Comparison of ENCODE assay signal across 8 mouse cellular contexts in genomic region chr4:138404806-138405205, GRCm38 (mm10). TPM values are rescaled to one million over a fixed set of nuclear protein-coding genes. Genes with fewer than 3 reads are reported as not detected.
DNase-seq lines count a peak whose midpoint lies in the region; ATAC-seq and TF ChIP-seq lines count a peak whose summit lies in the region.

No protein-coding gene starts in this region.

- TF ChIP-seq EP300 in heart, adult 2 months (IDR thresholded peaks at IDR 0.05; ENCODE audit: insufficient read depth, low read depth, low read length) = no peak

- peaks cover 2% of the 10 kb centered on the region for H3K4me1 ChIP-seq in heart, adult 2 months (ENCODE audit: control insufficient read depth, insufficient read depth, low read length)
- H3K4me1 ChIP-seq in forebrain, embryonic 13.5 days = no peaks in the 10 kb centered on the region

- no peaks in the 10 kb centered on the region for H3K79me2 ChIP-seq in heart, adult 2 months (replicated peaks; ENCODE audit: control insufficient read depth, insufficient read depth, low read length)

- H3K27me3 ChIP-seq in heart, adult 2 months (ENCODE audit: control insufficient read depth, insufficient read depth, low read length) = no peaks in the 10 kb centered on the region
- peaks cover 22% of the 10 kb centered on the region for H3K27me3 ChIP-seq in forebrain, embryonic 13.5 days

- no peaks in the 10 kb centered on the region for H3K9me3 ChIP-seq in forebrain, embryonic 13.5 days (replicated peaks)

- ATAC-seq in granulocyte monocyte progenitor cell, adult 5-6 weeks (replicated peaks; ENCODE audit: poor library complexity, severe bottlenecking) = peak; percentile 37
- no peak for ATAC-seq in forebrain, embryonic 13.5 days

- H3K27ac ChIP-seq in heart, adult 2 months = no peak overlapping the region
- H3K27ac ChIP-seq in forebrain, embryonic 13.5 days = no peak overlapping the region

- no peaks in the 10 kb centered on the region for H3K36me3 ChIP-seq in heart, adult 2 months (ENCODE audit: control insufficient read depth, insufficient read depth, low read length)
- H3K36me3 ChIP-seq in forebrain, embryonic 13.5 days (ENCODE audit: poor library complexity, severe bottlenecking) = no peaks in the 10 kb centered on the region

- peak in 1 of 2 experiments; percentile 55 for DNase-seq in heart, adult 2 months
- DNase-seq in heart, postnatal 25 days (ENCODE audit: low spot score) = no peak
- peak; percentile 46 for DNase-seq in A20 (ENCODE audit: low read depth, low spot score)
- DNase-seq in T-cell, adult 2 months (ENCODE audit: low spot score) = peak; percentile 16
- peak; percentile 24 for DNase-seq in lung, postnatal 25 days (ENCODE audit: low spot score)
- DNase-seq in left cerebral cortex, adult 8-10 months (ENCODE audit: low spot score in 2 of 2) = no peak

- WGBS in heart, adult 2 months = 7% methylated on average over 2 of the region's 2 CpGs
- 7% methylated on average over 2 of the region's 2 CpGs for WGBS in forebrain, embryonic 13.5 days

- no peak overlapping the region for H3K4me3 ChIP-seq in heart, adult 2 months
- no peak overlapping the region for H3K4me3 ChIP-seq in forebrain, embryonic 13.5 days

- peak; percentile 83 for TF ChIP-seq CTCF in heart, adult 2 months (IDR thresholded peaks at IDR 0.05)

- H3K9ac ChIP-seq in heart, adult 2 months (ENCODE audit: low read depth, low read length) = no peak overlapping the region
- H3K9ac ChIP-seq in forebrain, embryonic 13.5 days = no peak overlapping the region

- intact Hi-C loops in heart, adult 2 months (cut with DNase I) = no loop called here
- intact Hi-C loops in heart, postnatal 25 days (cut with DNase I) = no loop called here

- no peak overlapping the region for H3K4me2 ChIP-seq in forebrain, embryonic 13.5 days

- TF ChIP-seq POLR2A in heart, adult 2 months (IDR thresholded peaks at IDR 0.05; ENCODE audit: insufficient read depth, low read depth, low read length) = no peak

RNA-seq across cellular contexts. Expression of gene Fam43b, which starts 8.5 kb away (rescaled TPM):
- not detected for total RNA-seq in heart, adult 2 months (2021)
- not detected in 2 replicates for polyA plus RNA-seq in heart, adult 2 months (2012; rRNA removed)
- total RNA-seq in heart, postnatal 25 days (2021) = under 1 TPM in 1 of 2 experiments, not detected in 1; 0.11 TPM
- total RNA-seq in granulocyte monocyte progenitor cell, adult 5-6 weeks (2014; fragmentation: Nextera tagmentation) = not detected in 2 replicates
- total RNA-seq in granulocyte monocyte progenitor cell, adult 5-6 weeks (2017) = not detected in 2 replicates
- 10 to 100 TPM; 27.9 to 32.2 (median 28.2) TPM for total RNA-seq in left cerebral cortex, adult 8-10 months (2022)
- 0.84 and 0.96 TPM in 2 replicates for polyA plus RNA-seq in forebrain, embryonic 13.5 days (2015; fragmentation: Nextera tagmentation; extraction: Ambion mirVana)

RNA-seq across cellular contexts. Expression of gene Mul1, which starts 29.7 kb away (rescaled TPM):
- 10 to 100 TPM; 75.0 to 75.5 TPM for total RNA-seq in heart, adult 2 months (2021)
- 25.3 and 32.9 TPM in 2 replicates for polyA plus RNA-seq in heart, adult 2 months (2012; rRNA removed)
- 10 to 100 TPM; 68.1 to 79.0 TPM for total RNA-seq in heart, postnatal 25 days (2021)
- 7.4 and 10.1 TPM in 2 replicates for total RNA-seq in granulocyte monocyte progenitor cell, adult 5-6 weeks (2014; fragmentation: Nextera tagmentation)
- total RNA-seq in granulocyte monocyte progenitor cell, adult 5-6 weeks (2017) = 7.6 and 8.7 TPM in 2 replicates
- 10 to 100 TPM; 51.6 to 54.5 (median 52.7) TPM for total RNA-seq in left cerebral cortex, adult 8-10 months (2022)
- polyA plus RNA-seq in forebrain, embryonic 13.5 days (2015; fragmentation: Nextera tagmentation; extraction: Ambion mirVana) = 18.6 and 19.2 TPM in 2 replicates

RNA-seq across cellular contexts. Expression of gene Cda, which starts 37.0 kb away (rescaled TPM):
- 1 to 10 TPM; 1.4 TPM for total RNA-seq in heart, adult 2 months (2021)
- polyA plus RNA-seq in heart, adult 2 months (2012; rRNA removed) = 1.9 and 3.3 TPM in 2 replicates
- total RNA-seq in heart, postnatal 25 days (2021) = 1 to 10 TPM; 1.3 to 1.8 TPM
- not detected in 2 replicates for total RNA-seq in granulocyte monocyte progenitor cell, adult 5-6 weeks (2014; fragmentation: Nextera tagmentation)
- total RNA-seq in granulocyte monocyte progenitor cell, adult 5-6 weeks (2017) = not detected in 2 replicates
- total RNA-seq in left cerebral cortex, adult 8-10 months (2022) = 1 to 10 TPM; 3.4 to 5.3 (median 4.4) TPM
- 1.9 and 2.2 TPM in 2 replicates for polyA plus RNA-seq in forebrain, embryonic 13.5 days (2015; fragmentation: Nextera tagmentation; extraction: Ambion mirVana)

RNA-seq across cellular contexts. Expression of gene Camk2n1, which starts 49.3 kb away (rescaled TPM):
- total RNA-seq in heart, adult 2 months (2021) = 10 to 100 TPM; 12.0 to 12.7 TPM
- 6.9 and 7.1 TPM in 2 replicates for polyA plus RNA-seq in heart, adult 2 months (2012; rRNA removed)
- total RNA-seq in heart, postnatal 25 days (2021) = 10 to 100 TPM in 1 of 2 experiments, 1 to 10 TPM in 1; 9.6 to 11.2 TPM
- total RNA-seq in granulocyte monocyte progenitor cell, adult 5-6 weeks (2014; fragmentation: Nextera tagmentation) = not detected in 2 replicates
- total RNA-seq in granulocyte monocyte progenitor cell, adult 5-6 weeks (2017) = not detected in 2 replicates
- 1,000 to 10,000 TPM in 2 of 4 experiments, 100 to 1,000 TPM in 2; 966 to 1,102 (median 1,006) TPM for total RNA-seq in left cerebral cortex, adult 8-10 months (2022)
- 6.6 and 6.9 TPM in 2 replicates for polyA plus RNA-seq in forebrain, embryonic 13.5 days (2015; fragmentation: Nextera tagmentation; extraction: Ambion mirVana)

Comparison
In these comparisons a context has a peak if more than half of its experiments do, and no peak if none do; other contexts are left out.
1. DNase-seq: peak in A20 (single experiment), T-cell, adult 2 months (single experiment) and lung, postnatal 25 days (single experiment); none in heart, postnatal 25 days (single experiment) and left cerebral cortex, adult 8-10 months (0 of 2).
2. RNA of gene Fam43b, which starts 8.5 kb away (total RNA-seq): 27.9 to 32.2 TPM in left cerebral cortex, adult 8-10 months; 0.11 TPM in heart, postnatal 25 days, not detected in heart, adult 2 months and not detected in granulocyte monocyte progenitor cell, adult 5-6 weeks; every median in the first group is over 10 times any median in the second.
3. RNA of gene Mul1, which starts 29.7 kb away (total RNA-seq): 68.1 to 79.0 TPM in heart, postnatal 25 days, 75.0 to 75.5 TPM in heart, adult 2 months and 51.6 to 54.5 TPM in left cerebral cortex, adult 8-10 months; 7.4 to 10.1 TPM in granulocyte monocyte progenitor cell, adult 5-6 weeks; every median in the first group is over 4 times any median in the second.